Mouse (Mus musculus) adrenal gland, postnatal 14 days (tissue): ENCODE results near the gene Slc9a1. TPM values are rescaled to one million over a fixed set of nuclear protein-coding genes. Genes with fewer than 3 reads are reported as not detected.

ENCODE experiments used
- DNase-seq: peaks from one replicate; pipeline ENCODE4 v3.0.0; 2021; ENCODE audit warnings: mixed read lengths
- total RNA-seq: library from RNA; stranded (reverse); gene quantifications from 2 replicates; pipeline ENCODE4 v1.2.3, GENCODE M21; 2021

Gene Slc9a1
- total RNA-seq, 1 experiment from 2014 or later, result 46.4 TPM

DNA sequence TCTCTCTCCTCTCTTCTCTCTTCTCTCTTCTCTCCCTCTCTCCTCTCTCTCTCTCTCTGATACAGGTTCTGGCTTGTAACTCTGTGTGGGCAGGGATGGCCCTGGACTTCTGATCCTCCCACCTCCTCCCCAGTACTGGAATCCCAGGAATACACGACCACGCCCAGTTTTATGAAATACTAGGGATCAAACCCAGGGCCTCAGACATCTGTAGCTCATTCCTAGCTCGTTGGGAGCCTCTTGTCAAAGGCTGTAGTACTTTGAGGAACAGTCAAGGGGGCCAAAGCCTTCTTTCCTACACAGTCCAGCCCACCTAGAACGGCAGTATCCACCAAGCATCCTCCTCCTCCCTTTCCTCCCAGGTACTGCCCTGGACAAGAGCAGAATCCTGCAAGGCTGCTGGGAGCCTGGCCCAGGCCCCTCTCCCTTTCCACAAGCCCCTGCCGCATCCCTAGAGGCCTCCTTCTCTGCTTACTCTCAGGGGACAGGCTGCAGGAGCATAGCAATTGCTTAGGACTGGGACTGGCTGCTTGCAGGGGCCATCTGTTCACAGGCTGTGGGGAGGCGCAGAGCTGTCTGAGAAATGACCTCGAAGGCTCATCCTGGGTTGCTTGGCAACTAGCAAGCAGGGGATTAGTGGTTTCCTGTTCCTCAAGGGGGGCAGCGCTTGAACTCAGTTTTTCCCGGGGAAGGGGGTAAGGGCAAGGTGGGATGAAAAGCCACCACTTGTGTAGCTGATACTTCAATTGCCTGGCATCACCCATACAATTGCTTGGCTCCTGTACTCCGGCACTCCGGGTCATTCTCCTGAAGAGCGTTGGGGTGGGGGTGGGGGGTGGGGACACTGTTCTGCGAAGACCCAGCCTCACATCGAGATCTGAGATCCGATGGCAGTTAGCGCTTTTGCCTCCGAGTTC lies 70.2 kb downstream of the Slc9a1 start:
- DNase-seq, result peak; percentile 58

DNA sequence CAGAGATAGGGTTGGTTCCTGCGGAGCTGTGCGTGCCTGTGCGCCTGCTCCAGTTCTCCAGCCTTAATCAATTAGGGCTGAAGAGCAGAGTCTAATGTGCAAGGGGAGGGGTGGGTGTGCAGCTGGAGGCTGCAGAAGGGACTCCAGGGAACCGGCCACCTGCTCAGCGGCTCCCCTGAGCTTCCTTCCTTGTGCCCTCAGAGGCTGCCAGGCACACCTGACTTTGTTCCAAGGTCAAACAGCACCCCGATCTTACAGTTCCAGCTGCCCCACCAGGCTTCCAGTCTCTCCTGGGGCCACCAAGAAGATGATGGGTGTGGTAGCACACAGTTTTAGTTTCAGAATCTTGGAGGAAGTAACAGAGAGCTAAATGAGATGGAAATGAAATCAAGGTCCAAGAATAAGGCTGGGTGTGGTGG lies 70.9 kb downstream of the Slc9a1 start:
- no peak for DNase-seq

DNA sequence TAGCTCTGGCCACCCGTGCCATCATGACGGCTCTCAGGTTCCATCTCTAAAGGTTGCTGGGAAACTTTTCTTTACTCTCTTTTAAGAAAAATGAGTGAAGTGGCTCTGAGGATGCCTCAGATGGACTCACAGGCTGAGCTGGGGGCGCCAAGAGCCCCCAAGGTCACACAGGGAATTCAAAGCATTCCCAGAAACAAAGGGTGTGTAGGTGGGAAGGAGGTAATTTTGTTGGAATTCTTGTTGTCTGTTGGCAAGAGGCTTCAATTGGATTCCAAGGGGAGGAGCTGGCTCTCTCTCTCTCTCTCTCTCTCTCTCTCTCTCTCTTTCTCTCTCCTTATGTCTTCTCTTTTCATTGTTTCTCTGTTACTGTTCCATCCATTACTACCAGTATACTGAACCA lies 72.7 kb downstream of the Slc9a1 start:
- no peak for DNase-seq

DNA sequence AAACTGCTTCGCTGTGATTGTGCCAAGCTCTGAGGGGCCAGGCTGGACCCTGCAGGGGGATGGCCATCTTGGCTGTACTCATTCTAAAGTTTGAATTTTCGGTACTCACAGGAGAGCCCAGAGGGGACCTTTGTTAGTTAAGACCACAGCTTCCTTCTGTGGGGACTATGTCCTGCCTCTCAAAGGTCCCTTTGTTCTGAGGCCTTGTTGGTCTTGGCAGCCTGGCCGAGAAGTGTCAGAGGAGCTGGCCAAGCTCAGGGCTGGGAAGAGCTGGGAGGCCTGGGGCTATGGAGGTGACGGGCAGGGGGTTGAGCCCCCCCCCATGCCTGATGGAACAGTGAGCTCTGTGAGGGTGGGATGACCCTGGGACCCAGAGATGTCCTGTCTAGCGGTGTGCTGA lies 73.6 kb downstream of the Slc9a1 start:
- DNase-seq, result no peak

DNA sequence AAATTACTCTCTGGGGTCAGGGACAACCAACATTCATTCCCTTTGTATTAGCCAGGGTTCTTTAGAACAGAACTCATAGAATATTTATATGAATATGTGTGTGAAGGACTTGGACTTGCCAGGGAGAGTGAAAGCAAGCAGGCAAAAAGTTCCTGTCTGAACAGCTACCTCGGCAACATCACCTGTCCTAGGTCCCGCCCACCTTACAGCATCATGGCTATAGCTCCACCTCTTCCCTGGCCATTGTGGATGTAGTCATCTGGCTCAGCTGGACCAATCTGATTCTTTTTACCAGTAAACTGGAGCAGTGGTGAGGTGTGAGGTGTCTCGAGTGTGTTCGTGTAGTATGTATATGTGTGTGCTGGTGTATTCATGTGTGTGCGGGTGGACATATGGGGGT lies 76.2 kb downstream of the Slc9a1 start:
- DNase-seq, result no peak

DNA sequence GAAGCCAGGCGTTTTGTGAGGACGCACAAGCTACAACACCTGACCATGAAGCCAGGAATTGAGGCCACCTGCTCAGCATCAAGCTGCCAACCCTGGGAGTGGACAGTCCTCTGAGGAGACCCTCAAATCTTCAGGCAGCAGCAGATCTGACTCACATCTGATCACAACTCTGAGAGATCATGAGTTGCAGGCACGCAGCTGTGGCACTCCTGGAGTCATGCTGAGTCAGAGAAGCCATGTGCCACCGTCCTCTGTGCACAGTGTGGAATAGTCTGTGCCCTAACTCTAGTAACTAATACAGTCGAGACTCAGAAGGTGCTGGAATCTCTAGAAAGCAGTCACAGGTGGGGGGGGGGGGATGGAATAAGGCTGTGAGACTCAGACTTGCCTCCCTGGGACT lies 77.9 kb downstream of the Slc9a1 start:
- DNase-seq, result no peak

DNA sequence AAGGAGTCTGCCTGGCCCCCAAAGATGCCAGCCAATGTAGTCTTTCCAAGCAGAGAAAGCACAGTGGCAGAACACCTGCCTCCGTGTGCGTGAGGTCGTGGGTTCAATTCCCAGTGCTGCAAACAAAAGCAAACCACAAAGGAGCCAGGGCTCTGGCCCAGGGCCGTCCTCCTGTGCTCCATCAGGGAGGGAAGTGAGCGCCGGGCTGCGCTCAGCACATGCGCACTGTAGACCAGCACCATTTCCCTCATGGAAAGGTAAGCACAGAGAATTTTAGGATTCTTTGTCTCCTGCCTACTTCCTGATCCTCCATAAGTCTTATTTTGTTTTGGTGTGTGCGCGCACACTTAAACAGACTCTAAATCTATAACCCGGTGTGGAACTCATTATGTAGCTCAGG lies 78.5 kb downstream of the Slc9a1 start:
- DNase-seq, result no peak

DNA sequence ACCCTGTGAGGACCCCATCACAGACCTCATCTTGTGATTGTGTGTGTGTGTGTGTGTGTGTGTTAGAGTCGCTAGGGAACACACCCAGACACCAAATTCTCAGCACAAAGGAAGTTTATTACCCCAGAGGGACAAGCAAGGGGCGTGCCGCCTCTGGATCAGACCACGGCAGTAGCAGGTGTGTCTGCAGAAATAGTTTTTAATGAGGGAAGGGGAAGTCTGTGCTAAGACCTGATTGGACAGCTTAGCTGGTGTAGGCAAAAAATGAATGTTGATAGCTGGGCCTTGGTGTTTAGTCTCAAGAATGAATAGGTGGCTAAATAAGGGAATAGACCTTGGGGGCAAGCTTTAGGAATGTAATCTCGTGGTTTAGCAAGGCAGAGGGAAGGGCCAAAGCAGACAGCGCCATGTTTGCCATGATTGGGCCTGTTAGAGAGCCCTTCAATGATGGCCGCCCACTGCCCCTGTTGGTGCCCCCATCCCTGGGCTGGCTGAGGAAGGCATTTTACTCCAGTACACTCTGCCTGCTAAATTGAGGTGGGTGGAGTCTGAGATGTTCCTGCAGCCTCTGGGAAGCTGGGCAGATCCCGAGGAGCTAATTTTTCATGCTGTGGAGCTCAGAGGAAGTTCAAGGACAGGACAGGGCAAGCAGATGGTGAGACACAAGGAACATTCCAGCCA lies 79.3 kb downstream of the Slc9a1 start:
- DNase-seq, result peak; percentile 17

DNA sequence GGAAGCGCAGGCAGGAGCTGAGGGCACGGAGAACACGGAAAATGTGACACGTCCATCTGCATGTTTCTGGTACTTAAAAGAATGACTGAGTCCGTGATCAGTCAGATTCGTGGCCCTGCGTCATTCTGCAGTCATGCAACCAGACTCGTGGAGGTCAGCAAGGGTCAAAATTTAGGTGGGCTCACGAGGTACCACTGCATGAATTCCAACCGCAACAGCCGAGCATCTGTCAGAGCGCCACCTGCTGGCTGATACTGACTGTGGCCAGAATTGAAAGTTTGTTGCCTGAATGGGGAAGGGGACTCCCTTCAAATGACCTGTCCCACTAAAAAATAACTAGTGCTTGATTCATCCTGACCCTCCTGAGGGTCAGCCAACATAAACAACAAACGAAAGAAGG lies 80.2 kb downstream of the Slc9a1 start:
- peak; percentile 62 for DNase-seq

DNA sequence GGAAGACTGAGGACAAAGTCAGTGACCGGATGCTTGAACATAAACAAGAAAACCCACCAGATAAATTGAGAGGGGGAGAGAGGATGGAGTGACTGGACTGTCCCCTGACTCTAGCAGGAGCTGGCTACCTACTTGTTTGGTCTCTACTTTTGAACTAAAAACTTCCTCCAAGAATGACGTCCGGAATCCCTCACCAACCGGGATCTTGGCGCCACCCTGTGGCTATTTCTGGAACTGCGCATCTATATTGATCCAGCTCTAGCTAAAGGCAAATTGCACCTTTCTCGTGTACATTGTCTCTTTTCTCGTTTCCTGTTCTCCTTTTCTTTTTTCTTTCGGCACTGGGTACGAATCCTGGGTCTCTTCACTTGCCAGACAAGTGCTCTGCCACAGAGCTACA lies 82.0 kb downstream of the Slc9a1 start:
- DNase-seq, result peak; percentile 89

DNA sequence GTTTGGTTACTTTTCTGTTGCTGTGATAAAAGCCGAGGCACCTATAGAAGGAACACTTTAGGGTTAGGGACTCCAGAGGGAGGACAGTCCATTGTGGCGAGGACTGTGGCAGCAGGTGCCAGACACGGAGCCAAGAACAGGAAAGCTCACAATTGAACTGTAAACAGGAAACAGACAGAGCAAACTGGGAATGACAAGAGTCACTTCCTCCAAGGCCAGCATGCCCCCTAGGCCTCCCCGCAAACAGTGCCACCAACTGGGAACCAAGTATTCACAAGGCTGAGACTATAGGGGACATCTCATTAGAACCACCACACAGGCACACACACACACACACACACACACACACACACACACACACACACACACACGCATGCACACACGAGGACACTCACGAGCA lies 82.9 kb downstream of the Slc9a1 start:
- no peak for DNase-seq

DNA sequence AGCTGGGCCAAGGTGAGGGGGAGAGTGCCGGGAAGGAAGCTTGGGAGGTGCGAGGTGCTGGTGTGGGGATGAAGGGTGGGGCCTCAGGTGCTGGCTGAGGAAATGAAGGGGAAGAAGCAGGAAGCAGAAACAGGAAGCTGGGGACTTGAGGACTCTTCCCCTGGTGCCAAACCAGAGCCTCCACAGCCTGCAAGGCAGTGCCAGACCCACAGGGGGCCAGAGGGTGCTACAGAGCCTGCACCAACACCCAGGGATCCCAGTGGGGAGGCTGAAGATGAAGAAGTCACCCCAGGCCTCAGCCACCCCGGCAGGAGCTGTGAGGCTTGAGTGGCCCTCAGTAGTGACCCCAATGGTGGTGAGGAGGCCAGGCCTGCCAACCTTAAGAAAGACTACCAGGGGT lies 88.5 kb downstream of the Slc9a1 start:
- no peak for DNase-seq

DNA sequence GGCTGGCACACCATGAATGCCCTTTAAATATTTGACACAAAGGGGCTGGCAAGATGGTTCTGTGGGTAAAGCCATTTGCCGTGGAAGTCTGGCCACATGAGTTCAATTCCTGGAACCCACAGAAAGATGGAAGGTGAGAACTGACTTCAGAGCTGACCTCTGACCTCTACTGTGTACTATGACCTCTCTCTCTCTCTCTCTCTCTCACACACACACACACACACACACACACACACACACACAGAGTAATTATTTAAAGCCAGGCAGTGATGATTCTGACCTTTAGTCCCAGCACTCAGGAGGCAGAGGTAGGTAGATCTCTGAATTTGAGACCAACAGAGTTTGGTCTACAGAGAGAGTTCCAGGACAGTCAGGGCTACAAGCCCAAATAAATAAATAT lies 90.5 kb downstream of the Slc9a1 start:
- DNase-seq, result no peak

DNA sequence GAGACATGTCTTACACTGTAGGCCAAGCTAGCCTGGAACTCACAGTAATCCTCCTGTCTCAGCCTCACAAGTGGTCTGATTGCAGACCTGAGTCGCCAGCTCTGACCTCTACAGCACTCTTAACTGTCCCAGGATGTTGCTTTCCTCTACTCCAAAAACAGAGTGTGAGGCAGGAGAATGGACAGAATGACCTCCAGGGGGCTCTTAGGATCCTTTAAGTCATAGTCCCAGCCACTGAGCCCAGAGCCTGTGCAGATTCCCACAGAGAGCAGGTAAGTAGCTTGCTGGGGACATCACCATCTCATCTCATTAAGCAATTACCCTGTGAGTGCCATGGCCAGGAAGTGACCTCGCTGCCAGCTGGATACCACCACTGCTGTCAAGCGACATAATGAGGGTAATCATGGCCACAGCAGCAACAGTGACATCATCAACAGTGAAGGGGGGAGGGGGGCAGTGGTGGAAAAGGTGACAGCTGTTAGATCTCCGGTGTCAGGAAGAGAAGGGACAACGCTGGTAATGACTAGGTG lies 91.4 kb downstream of the Slc9a1 start:
- DNase-seq, result no peak

DNA sequence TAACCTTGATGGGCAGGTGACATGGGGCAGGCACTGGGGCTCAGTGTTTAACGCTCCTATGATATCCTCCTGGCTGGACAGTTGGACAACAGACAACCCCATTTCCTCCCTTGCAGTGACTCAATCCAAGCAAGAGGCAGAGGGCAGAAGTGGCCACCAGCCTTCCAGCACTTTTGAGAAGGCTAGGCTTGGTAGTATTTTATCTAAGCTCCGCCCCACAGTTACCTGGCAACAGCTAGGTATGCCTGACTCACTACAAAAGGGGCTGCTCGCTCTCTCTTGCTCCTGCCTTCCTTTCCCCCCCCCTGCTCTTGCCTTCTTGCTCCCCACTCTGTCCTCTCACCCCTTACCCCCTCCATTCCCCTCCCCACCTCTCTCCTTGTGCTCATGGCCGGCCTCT lies 91.9 kb downstream of the Slc9a1 start:
- no peak for DNase-seq

DNA sequence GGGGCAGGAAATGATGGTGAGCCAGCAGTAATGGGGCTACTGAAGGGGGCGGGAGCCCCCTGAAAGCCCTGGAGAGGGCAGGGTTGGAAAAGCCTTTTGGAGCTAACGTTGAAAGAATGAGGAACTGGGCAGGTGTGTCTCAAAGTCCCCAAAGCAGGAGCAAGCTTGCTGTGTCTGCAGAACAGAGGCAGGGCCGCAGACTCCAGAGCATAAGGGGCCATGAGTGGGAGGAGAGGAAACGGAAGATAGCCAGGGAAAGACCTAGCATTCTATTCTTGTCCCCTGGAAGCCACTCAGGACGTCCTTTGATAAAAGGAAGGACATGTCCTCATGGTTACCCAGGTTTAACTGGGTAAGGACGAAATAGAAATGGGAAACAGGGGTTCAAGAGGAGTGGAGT lies 93.7 kb downstream of the Slc9a1 start:
- DNase-seq, result no peak

DNA sequence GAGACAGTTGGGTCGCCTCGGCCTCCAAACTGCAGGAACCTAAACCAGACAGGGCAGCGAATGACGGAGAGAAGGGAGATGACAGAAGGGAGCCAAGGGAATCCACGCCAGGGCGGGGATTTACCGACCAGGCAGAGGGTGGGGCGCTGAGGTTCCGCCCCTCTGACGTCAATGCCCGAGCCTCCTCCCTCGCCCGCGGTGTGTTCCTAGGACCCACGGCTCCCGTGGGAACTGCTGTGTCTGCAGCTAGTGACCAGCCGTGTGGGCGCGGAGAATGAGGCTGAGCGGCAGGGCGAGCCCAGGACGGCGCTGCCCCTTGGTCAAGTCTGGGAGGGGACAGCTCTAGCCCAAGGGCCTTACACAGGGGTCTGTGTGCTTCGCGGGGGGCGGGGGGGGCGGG lies 98.6 kb downstream of the Slc9a1 start:
- peak; percentile 91 for DNase-seq

DNA sequence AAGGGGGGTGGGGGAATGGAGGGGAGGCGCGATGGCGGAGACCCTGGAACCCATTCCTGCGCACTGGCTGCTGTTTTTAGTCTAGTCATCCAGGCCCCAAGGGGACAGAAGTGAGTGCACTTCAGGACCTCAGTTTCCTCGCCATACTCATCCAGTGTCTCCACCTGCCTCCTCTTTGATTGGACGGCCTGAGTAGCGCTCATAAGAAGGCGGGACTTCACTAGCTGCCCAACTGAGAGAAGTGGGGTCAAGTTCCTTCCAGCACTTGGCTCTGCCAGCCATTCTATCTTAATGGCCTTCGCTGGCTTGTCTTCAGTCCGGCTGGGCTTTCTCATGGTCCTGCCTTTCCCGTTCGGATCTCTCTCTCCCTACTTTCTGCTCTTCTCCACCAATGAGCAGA lies 99.6 kb downstream of the Slc9a1 start:
- peak; percentile 33 for DNase-seq

DNA sequence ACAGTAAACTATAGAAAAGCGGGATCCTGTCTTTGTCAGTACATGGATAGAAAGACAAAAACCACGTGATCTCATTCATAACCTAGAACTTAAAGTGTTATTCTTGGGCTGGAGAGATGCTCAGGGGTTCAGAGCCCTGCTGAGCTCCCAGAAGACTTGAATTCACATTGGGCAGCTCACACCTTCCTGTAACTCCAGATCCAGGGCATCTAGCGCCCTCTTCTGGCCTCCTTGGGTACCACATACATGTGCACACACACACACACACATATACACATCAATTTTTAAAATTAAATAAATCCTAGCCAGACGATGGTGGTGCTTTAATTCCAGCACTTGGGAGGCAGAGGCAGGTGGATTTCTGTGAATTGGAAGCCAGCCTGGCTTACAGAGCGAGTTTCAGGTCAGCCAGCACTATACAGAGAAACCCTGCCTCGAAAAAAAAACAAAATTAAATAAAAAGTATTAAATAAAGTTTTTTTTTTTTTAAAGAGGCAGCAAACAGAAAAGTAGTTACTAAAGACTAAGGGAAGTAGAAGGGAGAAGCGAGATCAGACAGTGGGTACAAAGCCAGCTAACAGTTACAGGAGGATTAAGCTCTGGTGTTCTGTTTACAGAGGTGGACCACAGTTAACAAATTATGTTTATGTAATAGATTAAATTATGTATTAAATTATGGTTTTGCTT lies 101.8 kb downstream of the Slc9a1 start:
- DNase-seq, result no peak
